Mouse (Mus musculus): ENCODE data around the gene Ctf2.
A peak's percentile ranks its signal among the peaks of the same experiment; 100 is the strongest.

Gene Ctf2

DNA sequence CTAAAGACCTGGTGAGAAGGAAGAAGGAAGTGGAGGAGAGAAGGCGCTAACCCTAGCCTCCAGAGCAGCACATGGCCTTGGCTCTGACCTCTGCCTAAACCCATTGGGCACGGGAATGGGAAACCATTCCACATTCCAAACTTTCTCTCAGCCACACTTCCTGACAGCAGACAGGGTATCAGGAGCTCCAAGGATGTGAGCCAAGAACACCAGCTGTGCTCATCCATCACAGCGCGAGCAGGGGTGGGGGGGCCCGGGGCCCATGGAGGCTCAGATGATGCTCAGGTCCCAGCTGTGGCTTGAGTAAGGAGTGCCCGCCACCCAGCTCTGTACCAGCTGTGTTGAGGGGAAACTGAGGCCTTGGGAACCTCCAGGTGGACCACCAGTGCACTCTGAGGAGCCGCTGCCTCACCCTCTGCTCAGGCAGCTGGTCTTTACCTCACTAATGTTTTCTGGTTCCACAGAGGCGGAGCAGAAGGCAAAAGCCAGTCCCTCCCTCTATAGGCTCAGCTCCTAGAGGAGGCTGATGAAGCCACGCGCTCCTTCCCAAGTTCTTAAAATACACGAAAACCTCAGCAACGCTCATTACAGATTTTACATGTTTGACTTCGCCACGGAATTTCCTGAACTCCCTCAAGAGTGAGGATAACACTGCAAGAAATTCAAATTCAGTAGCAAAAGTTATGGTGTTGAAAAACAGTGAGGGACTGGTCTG is 46.5 kb downstream of the Ctf2 start:
- peak in 1 of 2 experiments; percentile 41 for DNase-seq

DNA sequence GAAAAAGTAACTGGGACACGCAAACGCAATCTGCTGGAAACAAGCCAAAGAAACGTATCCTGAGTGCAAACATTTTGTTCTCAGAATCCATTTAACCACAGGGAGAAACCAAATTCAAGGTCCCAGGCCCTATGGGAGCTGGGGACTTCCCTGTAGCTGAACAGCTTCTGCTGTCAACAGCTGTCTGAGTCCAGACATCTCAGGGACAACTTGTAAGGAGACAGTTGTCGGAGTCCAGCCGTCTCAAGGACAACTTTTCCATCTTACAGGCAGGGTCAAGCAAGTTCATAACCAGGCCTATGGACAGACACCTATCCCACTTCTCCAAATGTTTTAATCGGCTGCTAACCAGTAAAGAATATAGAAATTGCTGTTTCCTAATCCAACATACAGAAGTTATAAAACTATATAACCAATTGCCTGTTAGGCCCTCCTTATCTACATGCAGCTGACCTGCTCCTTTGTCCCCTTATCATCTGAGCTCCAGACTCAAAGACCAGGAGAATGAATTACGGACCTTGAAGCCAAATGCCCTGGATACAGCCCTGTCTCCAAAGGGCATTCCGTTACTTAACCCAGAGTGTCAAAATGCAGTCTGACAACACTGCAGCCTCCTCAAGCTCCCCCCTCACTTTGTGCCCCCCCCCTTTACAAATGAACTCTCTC is 49.9 kb downstream of the Ctf2 start:
- no peak for DNase-seq

DNA sequence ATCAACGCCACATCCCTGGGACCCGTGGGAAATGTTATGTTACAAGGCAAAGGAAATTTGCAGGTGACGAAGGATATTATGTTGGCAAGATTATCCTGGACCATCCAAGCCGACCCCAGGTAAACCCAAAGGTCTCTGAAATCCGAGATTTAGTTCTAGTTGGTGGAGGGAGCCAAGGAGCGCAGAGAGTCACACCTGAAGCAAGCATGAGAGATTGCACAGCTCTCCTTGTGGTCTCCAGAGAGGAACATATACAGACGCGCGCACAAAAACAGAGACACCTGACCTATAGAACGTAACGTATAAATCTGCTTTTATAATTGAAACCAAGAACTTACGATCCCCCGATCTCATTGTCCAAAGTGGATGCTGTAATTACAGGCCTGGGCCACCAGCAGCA is 51.4 kb downstream of the Ctf2 start:
- no peak for DNase-seq

DNA sequence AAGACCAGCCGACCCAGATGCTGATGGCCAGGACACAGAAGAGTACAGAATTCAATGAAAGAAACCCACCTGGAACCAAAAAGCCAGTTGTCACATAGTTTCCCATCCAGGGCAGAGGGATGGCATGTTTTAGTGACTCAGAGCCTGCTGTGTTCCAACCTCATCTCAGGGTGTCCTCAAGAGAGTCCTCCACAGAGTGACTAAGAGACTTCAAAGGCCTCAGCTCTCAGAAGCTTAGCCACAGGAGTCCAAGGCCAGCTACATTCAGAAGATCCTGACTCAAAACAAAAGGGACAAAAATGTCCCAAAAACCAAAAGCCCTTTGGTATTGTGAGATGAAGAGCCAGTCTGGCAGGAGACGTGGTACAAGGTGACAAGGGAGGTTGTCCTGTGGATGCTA is 53.2 kb downstream of the Ctf2 start:
- DNase-seq: no peak

DNA sequence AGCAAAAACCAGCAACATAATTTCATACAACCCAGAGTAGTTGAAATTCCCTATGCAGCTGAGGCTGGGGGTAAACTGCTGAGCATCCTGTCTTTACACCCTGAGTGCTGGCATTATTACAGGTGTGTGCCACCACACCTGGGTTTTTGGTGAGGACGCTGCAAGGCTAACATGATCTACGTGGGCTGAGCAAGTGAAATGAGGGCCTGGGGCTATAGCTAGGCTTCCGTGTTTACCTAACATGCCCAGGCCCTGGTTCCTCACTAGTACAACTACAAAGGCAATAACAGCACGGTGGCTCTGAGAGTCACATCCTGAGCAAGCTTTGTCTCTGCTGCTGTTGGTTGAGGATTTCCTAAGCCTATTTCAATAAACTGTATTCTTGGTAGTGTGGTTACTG is 54.4 kb downstream of the Ctf2 start:
- no peak for DNase-seq

DNA sequence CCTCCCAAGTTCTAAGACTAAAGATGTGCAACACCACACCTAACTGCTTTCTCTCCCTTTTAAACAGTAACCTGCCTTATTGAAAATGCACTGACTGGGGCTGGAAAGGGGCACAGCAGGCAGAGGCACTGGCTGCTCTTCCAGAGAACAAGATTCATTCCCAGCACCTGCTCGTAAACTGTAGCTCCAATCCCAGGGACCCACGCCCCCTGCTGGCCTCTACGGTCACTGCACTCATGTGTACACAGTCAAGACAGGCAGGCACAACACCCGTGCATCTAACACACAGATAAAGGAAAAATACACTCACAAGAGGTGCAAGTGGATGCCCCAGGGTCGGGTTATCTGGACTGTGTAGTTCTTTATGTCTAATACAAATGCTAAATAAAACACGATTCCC is 54.9 kb downstream of the Ctf2 start:
- peak; percentile 73 to 78 for DNase-seq

DNA sequence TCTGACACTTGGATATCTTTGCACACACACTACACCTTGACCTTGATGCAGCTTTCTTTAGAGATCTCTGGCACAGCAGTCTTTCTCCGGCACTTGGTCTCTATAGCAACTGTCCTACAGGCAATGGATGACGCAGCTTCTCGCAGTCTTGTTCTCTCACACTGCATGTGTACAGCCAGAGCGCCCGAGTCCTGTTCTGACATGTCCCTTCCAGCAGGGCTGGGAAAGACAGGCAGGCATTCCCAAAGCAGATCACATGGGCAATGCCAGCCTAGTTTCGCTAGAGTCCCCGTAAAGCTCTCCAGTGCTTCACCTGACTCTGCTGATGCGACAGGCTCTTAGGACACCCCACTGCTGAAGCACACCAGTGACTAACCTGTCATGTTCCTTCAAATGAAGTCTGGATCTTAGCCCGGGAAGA is 56.6 kb downstream of the Ctf2 start:
- peak in 1 of 2 experiments; percentile 41 for DNase-seq

DNA sequence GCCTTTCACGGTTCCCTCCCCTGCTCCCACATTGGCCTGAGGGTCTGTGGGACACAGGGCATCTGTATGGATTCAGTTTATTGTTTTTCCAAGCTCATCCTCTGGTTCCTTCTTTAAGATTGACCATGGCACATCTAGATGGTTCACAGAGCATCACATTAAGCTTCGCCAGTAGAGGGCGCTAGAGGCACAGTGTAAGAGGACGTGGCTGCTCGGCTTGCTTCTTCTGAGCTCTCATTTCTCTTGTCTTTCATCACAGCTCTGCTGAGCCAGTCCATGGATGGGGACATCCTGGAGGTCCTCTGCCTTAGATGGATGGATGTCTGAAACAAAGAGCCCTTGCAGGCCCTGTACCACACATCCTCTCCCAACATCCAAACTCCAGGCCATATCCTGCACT is 57.0 kb downstream of the Ctf2 start:
- DNase-seq: peak; percentile 94 to 96

DNA sequence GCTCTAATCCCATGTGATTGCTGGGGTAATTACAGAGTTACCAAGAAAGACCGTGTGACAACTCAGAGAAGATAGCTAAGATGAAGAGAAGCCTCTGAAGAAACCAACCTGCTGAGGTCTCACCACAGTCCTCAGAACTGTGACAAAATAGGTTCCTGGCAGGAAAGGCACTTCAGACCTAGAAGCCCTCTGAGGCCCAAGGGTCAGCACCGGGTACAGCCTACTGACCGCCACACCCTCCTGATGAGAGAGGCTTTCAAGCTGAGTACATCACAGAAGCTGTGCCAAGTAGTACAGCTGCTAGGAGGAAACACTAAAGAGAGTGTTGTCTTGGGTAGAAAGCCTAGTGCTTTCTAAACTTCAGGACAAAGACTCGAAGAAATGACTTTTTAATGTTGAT is 59.2 kb downstream of the Ctf2 start:
- DNase-seq: no peak

DNA sequence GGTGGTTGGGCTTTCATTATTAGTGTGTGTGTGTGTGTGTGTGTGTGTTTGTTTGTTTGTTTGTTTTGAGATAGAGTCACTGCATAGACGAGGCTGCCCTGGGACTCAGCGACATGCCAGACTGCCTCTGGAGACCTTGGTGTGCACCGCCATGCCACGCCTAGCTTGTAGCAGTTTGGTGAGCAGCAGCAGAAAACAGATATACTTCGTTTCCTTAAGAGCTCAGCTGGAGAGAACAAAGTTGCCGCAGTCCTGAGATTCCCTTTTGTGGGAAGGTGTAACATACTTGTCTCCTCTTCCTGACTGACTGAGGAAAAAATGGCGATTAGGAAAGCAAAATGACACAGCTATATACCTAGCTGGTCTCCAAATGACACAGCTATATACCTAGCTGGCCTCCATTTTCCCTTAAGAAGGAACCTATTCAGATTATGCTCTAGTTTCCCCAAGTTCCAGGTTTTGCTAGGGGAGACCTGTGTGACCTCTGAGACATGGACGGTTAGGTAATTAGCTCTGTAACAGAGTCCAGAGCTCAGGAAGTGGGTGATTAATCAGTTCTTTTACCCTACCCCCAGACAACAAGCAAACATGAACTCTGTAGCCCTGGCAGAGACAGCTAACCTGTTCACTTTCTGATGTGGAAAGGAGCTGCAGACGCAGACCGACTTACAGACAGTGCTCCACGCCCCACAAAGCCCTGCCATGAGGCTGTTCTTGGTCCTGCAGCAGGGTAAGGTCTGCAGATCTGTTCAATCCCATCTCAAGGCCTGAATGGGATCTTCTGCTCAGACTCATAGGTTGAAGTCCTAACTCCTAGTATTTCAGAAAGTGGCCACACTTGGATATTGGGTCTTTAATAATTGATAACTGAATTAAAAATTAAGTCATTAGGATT is 59.8 kb downstream of the Ctf2 start:
- no peak for DNase-seq

All from cerebellum, postnatal 10 days (tissue).